Mouse (Mus musculus) T-helper 2 cell (primary cell): ENCODE data around the gene Aak1.
"Not testable (repeated sequence)": the region's sequence is repeated elsewhere in the genome, so short reads cannot be mapped to it uniquely, and the experiment has no call there.

Experiments
- in situ Hi-C: fragments of 300-600 bp; cut with MboI, MseI; formaldehyde crosslinking; loops from one replicate; pipeline ENCODE4 v1.15.1; 2025; ENCODE audit warnings: high pct_unique_total_duplicates

Gene Aak1

GRCm38 (mm10) chr6:86839089-86839488 is 10.2 kb upstream of the Aak1 start:
- in situ Hi-C loops: no loop called here

DNA sequence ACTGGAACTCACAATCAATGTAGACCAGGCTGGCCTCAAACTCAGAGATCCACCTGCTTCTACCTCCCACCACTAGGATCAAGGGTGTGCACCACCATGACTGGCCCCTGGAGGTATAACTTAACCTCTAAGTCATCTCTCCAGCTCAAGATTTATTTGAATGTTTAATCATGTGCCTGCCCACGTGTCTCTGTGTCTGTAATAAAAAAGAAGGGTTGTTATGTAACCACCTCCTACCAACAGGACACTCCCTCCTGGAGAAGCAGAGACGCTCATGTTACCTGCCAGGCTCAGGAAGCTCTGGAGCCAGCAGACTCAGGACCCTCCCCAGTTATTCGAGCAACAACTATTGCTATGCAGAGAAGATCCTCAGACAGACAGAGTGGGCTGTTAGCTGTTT is 7.4 kb upstream of the Aak1 start:
- in situ Hi-C loops: no loop called here

GRCm38 (mm10) chr6:86843636-86844035 is 5.7 kb upstream of the Aak1 start:
- in situ Hi-C loops: no loop called here

- in situ Hi-C loops: no loop called here
Measured at GRCm38 (mm10) chr6:86846467-86846866, 2.9 kb upstream of the Aak1 start.

- in situ Hi-C loops: no loop called here
Measured at GRCm38 (mm10) chr6:86847816-86848215, 1.5 kb upstream of the Aak1 start.

DNA sequence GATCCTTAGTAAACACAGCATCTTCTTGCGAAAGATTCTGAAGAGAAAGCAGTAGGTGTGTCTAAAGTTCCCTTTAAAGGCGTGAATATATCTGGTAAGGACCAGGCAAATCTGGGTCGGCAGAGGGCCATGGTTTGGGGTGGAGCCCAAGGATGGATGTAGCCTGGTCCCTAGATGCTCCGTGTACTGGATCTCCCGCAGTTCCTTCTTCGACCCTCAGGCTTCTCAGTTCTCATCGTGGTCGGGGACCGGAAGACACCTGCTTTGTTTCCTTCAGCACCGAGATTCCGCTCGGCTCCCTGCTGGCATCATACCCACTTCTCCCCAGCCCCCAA is 770 bp upstream of the Aak1 start:
- in situ Hi-C loops: no loop called here

GRCm38 (mm10) chr6:86849692-86850445 is 552 bp downstream of the Aak1 start:
- in situ Hi-C loops: no loop called here

DNA sequence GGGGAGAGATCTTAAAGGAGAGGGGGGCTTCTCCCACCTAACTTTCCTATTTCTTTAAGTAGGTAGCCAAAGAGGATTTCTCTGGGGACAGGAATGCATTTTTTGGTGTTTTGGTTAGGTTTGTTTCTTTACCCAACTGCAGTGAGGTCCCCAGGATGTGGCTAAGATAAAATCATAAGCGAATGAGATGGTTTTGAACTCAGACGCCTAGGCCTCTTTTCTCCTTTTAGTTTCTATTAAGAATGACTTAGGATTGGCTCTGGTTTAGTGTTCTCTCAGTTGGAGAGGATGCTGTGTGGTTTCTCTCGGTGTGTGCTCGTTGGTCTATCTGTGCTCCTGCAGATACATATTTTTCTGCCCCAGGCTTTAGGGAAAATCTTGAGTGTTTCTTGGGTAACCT is 1.3 kb downstream of the Aak1 start:
- in situ Hi-C loops: no loop called here

GRCm38 (mm10) chr6:86851561-86851960 is 2.2 kb downstream of the Aak1 start:
- in situ Hi-C loops: no loop called here

DNA sequence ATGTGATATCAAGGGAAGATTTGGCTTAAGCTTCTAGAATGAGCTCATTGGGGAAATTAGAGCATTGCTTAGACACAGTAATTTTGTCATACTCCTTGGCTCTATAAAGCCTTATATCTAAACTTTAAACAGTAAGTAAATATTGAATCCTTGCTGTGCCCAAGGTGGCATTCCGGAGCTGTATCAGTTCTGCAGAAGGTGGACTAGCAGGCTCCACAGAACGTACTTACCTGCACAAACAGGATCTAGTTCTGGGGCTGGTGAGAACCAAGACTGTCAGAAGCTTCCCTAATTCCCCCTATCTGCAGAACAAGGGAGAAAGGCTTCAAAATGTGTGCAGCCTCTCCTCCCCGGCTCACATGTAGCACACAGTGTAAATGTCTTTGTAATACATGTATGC is 4.6 kb downstream of the Aak1 start:
- in situ Hi-C loops: no loop called here

DNA sequence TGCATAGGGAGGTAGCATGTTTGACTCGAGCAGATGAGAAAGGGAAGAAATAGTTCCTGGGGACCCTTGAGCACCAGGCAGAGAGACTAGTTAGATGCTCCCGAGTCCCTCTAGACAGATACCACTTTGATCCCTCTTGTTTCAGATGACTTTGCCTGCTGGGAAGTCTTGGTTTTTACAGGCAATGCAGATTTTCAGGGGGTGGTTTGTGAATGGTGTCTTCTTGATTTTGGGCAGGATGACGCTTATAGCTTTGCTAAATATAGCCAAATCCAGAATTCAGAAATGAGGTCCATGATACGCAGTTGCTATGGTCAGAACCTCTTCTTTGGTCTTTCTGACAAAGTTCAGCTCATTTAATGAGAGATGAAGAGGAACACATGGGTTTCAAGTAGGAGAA is 5.6 kb downstream of the Aak1 start:
- in situ Hi-C loops: no loop called here

DNA sequence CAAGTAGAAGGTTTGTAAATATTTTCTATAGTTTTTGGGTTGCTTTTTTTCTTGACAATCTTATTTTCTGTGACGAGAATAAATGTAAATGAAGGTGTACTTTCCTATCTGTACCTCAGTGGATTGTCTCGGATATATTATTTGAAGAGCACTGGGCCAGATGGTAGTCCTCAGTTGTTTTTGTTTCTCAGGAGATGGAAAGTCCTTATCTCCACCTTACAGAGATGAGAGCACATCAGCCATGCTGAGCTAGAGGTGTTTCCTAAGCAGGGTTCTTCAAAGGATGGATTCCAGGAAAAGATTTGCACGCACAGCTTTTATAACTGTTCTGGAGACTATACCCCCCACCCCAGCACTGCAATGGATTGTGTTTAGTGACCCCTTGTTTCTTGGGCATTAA is 9.3 kb downstream of the Aak1 start:
- in situ Hi-C loops: no loop called here

DNA sequence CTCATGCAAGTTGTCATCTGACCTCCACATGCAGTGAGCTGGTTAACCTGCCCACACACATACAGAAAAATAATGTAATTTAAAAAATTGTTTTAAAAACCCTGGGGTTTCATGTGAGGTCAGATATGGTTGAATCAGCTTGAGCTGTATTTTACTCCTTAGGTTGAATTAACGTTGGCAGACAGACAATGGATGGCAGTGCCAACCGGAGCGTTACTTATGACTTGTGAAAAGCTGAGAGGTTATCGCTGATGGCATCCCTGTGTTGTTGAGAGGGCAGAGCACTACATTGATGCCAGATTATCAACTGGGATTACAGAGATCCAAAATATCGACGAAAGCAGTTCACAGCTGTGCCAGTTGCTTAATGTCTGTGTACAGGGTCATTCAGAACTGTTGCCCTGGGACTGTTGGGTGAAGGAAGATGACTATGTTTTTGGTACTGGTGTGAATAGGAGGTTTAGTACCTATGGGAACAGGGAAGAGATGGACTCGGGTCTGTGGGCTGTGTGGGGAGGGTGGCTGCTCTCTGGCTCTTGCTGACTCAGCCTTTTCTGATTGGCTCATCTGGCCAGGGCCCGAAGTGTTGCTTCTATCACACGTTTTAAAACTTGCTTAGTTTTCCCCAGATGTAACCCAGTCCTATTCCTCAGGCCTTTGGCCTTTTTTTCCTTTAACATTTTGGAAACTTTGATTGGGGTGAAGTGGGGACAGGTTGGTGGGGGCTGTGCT is 11.6 kb downstream of the Aak1 start:
- in situ Hi-C loops: no loop called here

DNA sequence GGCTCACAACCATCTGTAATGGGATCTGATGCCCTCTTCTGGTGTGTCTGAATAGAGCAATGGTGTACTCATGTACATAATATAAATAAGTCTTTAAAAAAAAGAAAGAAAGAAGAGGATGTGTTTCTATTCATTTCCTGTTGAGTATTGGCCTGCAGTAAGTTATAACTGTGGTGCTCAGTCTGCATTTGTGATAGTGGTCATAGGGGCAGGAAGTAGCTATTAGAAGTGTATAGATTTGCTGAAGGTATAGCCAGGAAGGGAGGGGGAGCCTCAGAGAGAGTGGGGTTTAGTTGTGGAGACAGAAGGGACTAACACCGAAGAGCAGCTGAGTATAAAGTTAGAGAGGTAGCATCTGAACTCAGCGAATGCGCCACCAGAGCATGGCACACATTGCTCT is 15.0 kb downstream of the Aak1 start:
- in situ Hi-C loops: no loop called here

- in situ Hi-C loops: no loop called here
Measured at GRCm38 (mm10) chr6:86870335-86870734, 21.0 kb downstream of the Aak1 start.

- in situ Hi-C loops: no loop called here
Measured at GRCm38 (mm10) chr6:86871783-86872182, 22.5 kb downstream of the Aak1 start.

- in situ Hi-C loops: no loop called here
Measured at GRCm38 (mm10) chr6:86874711-86875375, 25.5 kb downstream of the Aak1 start.

- in situ Hi-C loops: no loop called here
Measured at GRCm38 (mm10) chr6:86876451-86876850, 27.1 kb downstream of the Aak1 start.

DNA sequence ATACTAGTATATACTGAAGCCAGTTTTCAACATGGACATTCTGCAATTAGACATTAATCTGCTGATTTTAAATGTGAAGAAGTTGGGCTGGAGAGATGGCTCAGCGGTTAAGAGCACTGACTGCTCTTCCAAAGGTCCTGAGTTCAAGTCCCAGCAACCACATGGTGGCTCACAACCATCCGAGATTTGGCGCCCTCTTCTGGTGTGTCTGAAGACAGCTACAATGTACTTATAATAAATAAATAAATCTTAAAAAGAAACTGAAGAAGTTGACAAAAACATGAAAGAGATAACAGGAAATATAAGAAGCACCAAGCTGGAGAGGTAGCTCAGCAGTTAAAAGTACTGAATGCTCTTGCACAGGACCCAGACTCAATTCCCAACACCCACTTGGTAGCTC is 29.3 kb downstream of the Aak1 start:
- in situ Hi-C loops: not testable (repeated sequence)

DNA sequence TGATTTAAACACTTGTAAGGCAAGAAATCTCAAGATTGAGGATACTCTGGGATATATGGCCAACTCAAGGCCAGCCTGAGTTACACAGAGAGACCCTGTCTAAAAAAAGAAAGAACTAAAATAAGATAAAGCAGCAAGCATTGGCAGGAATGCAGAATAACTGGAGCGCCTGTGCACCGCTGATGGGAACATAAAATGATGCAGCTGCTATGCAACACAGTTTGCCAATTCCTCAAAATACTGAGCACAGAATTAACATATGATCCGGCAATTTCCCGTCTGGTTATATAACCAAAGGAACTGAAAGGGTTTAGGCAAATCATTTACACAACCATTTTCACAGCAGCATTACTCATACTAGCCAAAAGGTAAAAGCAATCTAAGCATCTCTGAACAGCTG is 30.0 kb downstream of the Aak1 start:
- in situ Hi-C loops: no loop called here

DNA sequence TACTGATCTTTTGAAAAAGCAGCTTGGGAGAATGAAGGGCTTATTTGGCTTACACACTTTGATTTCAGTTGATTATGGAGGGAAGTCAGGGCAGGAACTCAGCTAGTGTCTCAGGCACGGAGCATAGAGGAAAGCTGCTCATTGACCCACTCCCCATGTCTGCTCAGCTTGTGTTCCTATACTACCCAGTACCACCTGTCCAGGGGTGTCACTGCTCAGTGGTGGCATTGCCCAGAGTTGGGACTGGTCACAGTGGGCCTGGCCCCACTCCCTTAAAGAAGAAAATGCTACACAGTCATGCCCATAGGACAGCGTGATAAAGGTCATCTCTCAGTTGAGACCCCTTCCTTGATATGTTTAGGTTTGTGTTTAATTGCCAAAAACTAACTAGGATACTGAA is 34.9 kb downstream of the Aak1 start:
- in situ Hi-C loops: no loop called here

GRCm38 (mm10) chr6:86884746-86885145 is 35.4 kb downstream of the Aak1 start:
- in situ Hi-C loops: no loop called here
